Mouse (Mus musculus) lung, embryonic 15.5 days (tissue): ENCODE measurements around the gene Tm4sf5. TPM values are rescaled to one million over a fixed set of nuclear protein-coding genes. Genes with fewer than 3 reads are reported as not detected.

Source experiments
- ATAC-seq: fragments of 200-750 bp; cut with Nextera tagmentation; 2 replicates; pipeline ENCODE4 v1.8.0; 2017; ENCODE audit warnings: moderate number of reproducible peaks, borderline replicate concordance; ENCODE audit not compliant: low FRiP score, low TSS enrichment; ENCODE audit errors: extremely low read depth
- H3K27ac ChIP-seq: fragments of 300-500 bp; sonication (generic); 2 replicates; pipeline ENCODE4 v1.5.1; 2015; ENCODE audit warnings: moderate library complexity, mild to moderate bottlenecking, inconsistent platforms
- H3K27me3 ChIP-seq: fragments of 300-500 bp; sonication (generic); 2 replicates; pipeline ENCODE4 v1.6.1; 2015; ENCODE audit warnings: inconsistent platforms
- H3K36me3 ChIP-seq: fragments of 300-500 bp; sonication (generic); 2 replicates; pipeline ENCODE4 v1.6.1; 2015; ENCODE audit warnings: inconsistent platforms
- H3K4me1 ChIP-seq: fragments of 300-500 bp; sonication (generic); 2 replicates; pipeline ENCODE4 v1.6.1; 2015; ENCODE audit warnings: inconsistent platforms
- H3K4me2 ChIP-seq: fragments of 300-500 bp; sonication (generic); 2 replicates; pipeline ENCODE4 v1.6.1; 2015; ENCODE audit warnings: inconsistent platforms, mild to moderate bottlenecking, moderate library complexity
- H3K4me3 ChIP-seq: fragments of 300-500 bp; sonication (generic); 2 replicates; pipeline ENCODE4 v1.5.1; 2015; ENCODE audit warnings: mild to moderate bottlenecking, inconsistent platforms
- H3K9ac ChIP-seq: fragments of 300-500 bp; sonication (generic); 2 replicates; pipeline ENCODE4 v1.6.1; 2015; ENCODE audit warnings: inconsistent platforms
- H3K9me3 ChIP-seq: fragments of 300-500 bp; sonication (generic); 2 replicates; pipeline ENCODE4 v1.6.1; 2016; ENCODE audit warnings: inconsistent platforms
- WGBS: fragments of 180-500 bp; shearing (Covaris S2); methylation state at CpG from one replicate; pipeline ENCODE4 v1.1.7; 2015; 5-methylcytosine and 5-hydroxymethylcytosine counted together
- polyA plus RNA-seq: library from polyadenylated mRNA; unstranded; fragments of >200 nt; fragmentation: Nextera tagmentation; extraction: Ambion mirVana; gene quantifications from 2 replicates; pipeline ENCODE4 v1.2.1, GENCODE M21; 2015

Gene Tm4sf5
- polyA plus RNA-seq, 1 experiment from 2014 or later, result 1.8 TPM

DNA sequence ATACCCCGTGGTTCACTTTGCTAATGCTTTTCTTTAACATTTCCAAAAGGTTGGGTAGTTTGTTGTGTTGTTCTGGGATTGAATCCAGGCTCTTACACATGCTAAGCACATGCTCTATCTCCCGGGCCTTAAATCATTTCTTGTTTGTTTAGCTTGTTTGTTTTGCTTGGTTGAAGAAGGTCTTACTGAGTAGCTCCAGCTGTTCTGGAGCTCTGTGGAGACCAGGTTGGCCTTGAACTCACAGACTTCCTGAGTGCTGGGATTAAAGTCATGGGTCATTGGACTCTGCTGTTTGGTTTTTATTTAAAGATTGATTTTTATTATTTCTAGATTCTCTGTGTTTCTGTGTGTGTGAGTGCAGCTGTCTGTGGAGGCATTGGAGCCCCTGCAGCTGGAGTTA is 19.5 kb upstream of the Tm4sf5 start:
- Histone ChIP-seq H3K27ac (no peak overlapping the region), H3K27me3 (no peaks in the 10 kb centered on the region), H3K4me2 (no peak overlapping the region), H3K4me1 (no peaks in the 10 kb centered on the region), H3K9me3 (no peaks in the 10 kb centered on the region), H3K4me3 (no peak overlapping the region), H3K36me3 (no peaks in the 10 kb centered on the region), H3K9ac (no peak overlapping the region)
- peak; percentile 59 for ATAC-seq
- WGBS, result 28% methylated on average over 2 of the region's 2 CpGs

DNA sequence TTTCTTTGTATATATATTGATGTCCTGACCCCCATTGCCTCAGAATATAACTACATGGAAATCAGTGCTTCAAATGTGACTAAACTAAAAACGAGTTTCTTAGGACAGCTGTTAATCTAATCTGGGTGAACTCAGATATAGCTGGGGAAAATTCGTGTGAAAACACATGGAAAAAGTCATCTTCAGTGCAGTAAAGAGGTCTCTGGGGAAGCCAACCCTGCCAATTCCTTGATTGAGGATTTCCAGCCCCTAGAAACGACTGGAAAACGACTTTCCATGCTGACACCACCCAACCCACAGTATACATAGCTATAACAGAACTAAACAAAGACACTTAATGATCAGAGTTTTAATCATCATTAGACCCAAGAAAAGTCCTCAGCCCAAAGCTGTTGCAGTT is 17.2 kb upstream of the Tm4sf5 start:
- Histone ChIP-seq H3K4me1 (no peaks in the 10 kb centered on the region), H3K27me3 (no peaks in the 10 kb centered on the region), H3K4me3 (no peak overlapping the region), H3K27ac (no peak overlapping the region), H3K36me3 (no peaks in the 10 kb centered on the region), H3K9me3 (no peaks in the 10 kb centered on the region), H3K9ac (no peak overlapping the region), H3K4me2 (no peak overlapping the region)
- no peak for ATAC-seq
- WGBS, result 36% methylated on average over 4 of the region's 4 CpGs

DNA sequence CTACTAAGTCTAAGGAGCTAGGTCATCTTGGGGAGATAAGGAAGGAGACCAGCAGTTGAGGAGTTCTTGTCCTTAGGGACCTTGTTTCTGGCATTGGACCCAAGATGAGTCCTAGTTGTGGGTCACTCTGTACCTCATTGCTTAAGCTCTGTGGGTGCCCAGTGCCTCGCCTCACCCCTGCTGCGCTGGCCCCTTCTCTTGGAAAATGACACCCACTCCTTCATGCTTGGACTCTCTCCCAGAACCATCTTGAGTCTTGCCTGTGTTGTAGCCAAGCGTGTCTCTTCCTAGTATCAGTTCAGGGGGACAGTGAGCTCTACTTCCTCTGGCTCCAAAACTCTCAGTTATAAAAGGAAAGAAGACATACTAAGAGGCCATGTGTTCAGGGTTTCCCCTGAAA is 15.9 kb upstream of the Tm4sf5 start:
- Histone ChIP-seq H3K27ac (no peak overlapping the region), H3K4me2 (no peak overlapping the region)

DNA sequence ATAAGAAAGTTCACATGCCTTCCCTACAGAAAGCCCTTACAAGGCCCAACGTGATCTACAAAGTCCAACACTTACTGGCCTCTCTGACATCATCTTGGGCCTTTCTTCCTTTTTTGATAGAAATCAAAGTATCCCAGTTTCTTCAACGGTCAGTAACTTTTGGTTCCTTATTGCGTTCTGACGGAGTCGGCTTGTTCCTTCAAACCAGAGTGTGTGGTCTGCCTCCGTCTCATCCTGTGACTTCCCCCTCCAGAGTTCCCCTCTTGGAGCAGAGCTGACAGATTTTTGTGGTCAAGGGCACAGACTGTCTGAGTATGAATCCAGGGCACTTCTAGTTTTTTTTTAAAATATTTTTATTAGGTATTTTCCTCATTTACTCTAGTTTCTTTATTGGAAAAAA is 15.4 kb upstream of the Tm4sf5 start:
- Histone ChIP-seq H3K4me2 (no peak overlapping the region), H3K4me1 (no peaks in the 10 kb centered on the region), H3K27me3 (no peaks in the 10 kb centered on the region), H3K4me3 (no peak overlapping the region), H3K9me3 (no peaks in the 10 kb centered on the region), H3K9ac (no peak overlapping the region), H3K27ac (no peak overlapping the region), H3K36me3 (no peaks in the 10 kb centered on the region)
- ATAC-seq, result no peak
- WGBS, result 77% methylated on average over 6 of the region's 6 CpGs

More for the DNA sequence above, 15.9 kb upstream of the Tm4sf5 start:
- no peak overlapping the region for H3K9ac ChIP-seq
- no peak for ATAC-seq
- H3K4me1 ChIP-seq, result no peaks in the 10 kb centered on the region
- no peak overlapping the region for H3K4me3 ChIP-seq
- WGBS, result 85% methylated on average over 3 of the region's 3 CpGs
- H3K36me3 ChIP-seq, result no peaks in the 10 kb centered on the region
- H3K27me3 ChIP-seq, result no peaks in the 10 kb centered on the region
- no peaks in the 10 kb centered on the region for H3K9me3 ChIP-seq

DNA sequence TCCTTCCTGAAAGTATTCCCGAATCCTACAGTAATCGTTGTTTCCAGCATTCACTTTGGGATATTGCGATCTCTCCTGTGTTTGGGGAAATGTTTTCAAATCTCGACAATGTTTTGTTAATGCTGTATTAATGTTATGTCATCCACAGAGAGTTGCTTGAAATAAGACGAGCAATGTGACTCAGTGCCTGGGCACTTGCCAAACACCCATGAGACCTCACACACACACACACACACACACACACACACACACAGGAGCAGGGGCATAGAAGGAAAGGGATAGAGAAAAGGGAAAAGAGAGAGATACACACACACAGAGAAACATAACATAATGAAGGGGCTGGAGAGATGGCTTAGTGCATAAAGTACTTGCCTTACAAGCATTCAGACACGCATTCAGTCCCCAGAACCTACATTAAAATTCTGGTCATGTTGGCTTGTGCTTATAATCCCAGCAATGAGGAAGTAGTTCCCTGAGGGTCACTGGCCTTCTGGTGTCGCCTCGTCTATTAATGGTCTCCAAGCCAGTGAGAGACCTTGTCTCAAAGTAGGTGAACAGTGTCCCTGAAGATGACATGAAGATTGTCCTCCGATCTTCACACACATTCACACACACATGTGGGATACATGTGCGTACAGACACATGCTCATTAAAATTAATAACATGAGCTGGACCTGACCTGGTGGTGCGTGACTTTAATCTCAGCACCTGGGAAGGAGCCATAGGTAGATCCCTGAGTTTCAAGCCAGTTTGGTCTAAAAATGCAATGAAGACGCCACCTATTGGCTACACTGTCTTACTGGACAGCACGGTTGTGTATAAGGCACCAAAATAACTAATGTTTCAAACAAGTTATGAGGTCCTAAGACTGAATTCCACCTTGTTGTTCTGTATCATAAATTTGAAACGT is 5.2 kb upstream of the Tm4sf5 start:
- Histone ChIP-seq H3K4me1 (no peaks in the 10 kb centered on the region), H3K27ac (no peak overlapping the region), H3K4me2 (no peak overlapping the region), H3K4me3 (no peak overlapping the region), H3K9me3 (no peaks in the 10 kb centered on the region), H3K27me3 (no peaks in the 10 kb centered on the region), H3K36me3 (no peaks in the 10 kb centered on the region), H3K9ac (no peak overlapping the region)
- 59% methylated on average over 14 of the region's 14 CpGs for whole genome bisulfite sequencing
- ATAC-seq, result no peak

DNA sequence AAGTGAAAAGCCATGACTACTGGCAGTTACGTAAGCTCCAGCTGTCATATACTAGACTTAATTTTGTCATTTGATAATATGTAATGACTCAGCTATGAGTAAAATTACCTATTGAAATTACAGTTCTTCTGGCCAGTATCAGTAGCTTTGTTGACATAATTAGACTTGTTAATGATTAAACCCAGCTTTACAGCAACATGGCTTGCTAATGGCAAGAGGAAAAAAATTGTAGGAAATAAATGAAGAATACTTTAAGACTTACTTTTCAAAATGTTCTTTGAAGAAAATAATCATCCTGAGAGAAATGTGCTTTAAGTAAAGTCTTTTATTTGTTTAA is 4.6 kb upstream of the Tm4sf5 start:
- no peak for ATAC-seq
- Histone ChIP-seq H3K27me3 (no peaks in the 10 kb centered on the region; the same call in 1 of the 2 replicates), H3K9ac (no peak overlapping the region), H3K36me3 (no peaks in the 10 kb centered on the region), H3K4me1 (no peaks in the 10 kb centered on the region), H3K4me3 (no peak overlapping the region), H3K27ac (no peak overlapping the region), H3K9me3 (no peaks in the 10 kb centered on the region), H3K4me2 (no peak overlapping the region)
- 71% methylated on average over 1 of the region's 1 CpGs for WGBS

DNA sequence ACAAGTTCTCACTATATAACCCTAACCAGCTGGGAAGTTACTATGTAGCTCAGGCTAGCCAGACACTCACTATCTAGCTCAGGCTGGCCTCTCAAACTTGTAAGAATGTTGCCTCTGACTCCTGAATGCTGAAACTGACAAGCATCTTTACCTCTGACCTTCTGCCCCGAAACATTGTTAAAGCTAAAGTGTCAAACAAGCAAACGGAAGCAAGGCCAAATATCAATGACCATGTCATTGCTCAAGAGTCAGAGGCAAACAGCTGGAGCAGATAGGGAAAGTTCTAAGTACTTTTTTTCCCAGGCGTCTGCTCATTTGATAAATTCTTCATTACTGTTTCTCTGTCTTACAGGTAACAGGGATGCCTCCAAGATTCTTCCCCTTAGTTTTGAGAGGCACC is 3.0 kb upstream of the Tm4sf5 start:
- ATAC-seq, result no peak
- WGBS, result 46% methylated on average over 3 of the region's 3 CpGs
- H3K4me1 ChIP-seq, result no peaks in the 10 kb centered on the region

DNA sequence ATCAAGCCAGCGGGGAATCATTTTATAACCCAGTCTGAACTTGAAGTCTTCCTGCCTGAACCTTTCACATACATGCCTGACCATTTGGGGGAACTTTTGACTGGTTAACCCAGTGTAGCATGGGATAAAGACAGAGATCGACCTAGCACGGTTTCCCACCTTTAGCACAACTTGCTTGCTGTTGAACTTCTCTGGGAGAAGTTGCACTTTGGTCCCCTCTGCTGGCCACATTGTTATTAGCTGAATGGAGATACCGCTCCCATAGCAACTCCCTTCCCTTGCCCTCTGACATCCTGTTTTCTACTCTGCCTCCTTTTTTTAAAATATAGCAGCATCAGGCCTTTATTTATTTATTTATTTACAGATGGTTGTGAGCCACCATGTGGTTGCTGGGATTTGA is 1.3 kb downstream of the Tm4sf5 start:
- Histone ChIP-seq H3K4me1 (peaks cover 5% of the 10 kb centered on the region; the same call in 1 of the 2 replicates), H3K27ac (no peak overlapping the region), H3K36me3 (no peaks in the 10 kb centered on the region), H3K4me3 (no peak overlapping the region; the same call in 1 of the 2 replicates), H3K9ac (no peak overlapping the region), H3K4me2 (no peak overlapping the region), H3K27me3 (peaks cover 15% of the 10 kb centered on the region; the same call in 1 of the 2 replicates), H3K9me3 (no peaks in the 10 kb centered on the region)
- WGBS, result 17% methylated on average over 4 of the region's 4 CpGs
- no peak for ATAC-seq

More for the DNA sequence above, 3.0 kb upstream of the Tm4sf5 start:
- H3K9me3 ChIP-seq, result no peaks in the 10 kb centered on the region
- no peaks in the 10 kb centered on the region; the same call in 1 of the 2 replicates for H3K27me3 ChIP-seq
- H3K36me3 ChIP-seq, result no peaks in the 10 kb centered on the region
- no peak overlapping the region for H3K9ac ChIP-seq
- H3K4me2 ChIP-seq, result no peak overlapping the region
- H3K4me3 ChIP-seq, result no peak overlapping the region
- no peak overlapping the region for H3K27ac ChIP-seq

DNA sequence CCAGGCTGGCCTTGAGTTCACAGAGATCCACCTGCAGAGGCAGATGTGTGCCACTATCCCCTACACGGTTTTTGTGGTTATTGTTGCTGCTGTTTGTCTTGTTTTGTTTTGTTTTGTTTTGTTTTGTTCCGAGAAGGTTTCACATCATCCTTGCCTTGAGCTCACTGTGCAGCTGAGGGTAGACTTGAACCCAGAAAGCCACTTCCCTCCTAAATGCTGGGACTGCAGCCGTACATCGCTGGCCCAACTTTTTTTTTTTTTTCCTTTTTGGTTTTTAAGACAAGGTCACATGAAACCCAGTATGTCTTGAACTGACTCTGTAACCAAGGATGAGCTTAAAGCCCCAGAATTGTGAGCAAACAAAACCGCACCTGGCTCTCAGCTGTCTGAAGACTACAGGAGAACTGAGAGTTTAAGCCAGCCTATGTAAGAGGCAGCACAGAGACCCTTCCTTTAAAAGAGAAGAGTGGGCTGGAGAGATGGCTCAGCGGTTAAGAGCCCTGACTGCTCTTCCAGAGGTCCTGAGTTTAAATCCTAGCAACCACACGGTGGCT is 2.0 kb downstream of the Tm4sf5 start:
- no peak overlapping the region for H3K4me2 ChIP-seq
- no peak overlapping the region for H3K9ac ChIP-seq
- WGBS, result 64% methylated on average over 7 of the region's 7 CpGs
- no peak overlapping the region for H3K4me3 ChIP-seq
- H3K27ac ChIP-seq, result no peak overlapping the region
- no peaks in the 10 kb centered on the region for H3K9me3 ChIP-seq
- H3K27me3 ChIP-seq, result peaks cover 15% of the 10 kb centered on the region; the same call in 1 of the 2 replicates
- no peaks in the 10 kb centered on the region for H3K36me3 ChIP-seq
- no peak for ATAC-seq
- H3K4me1 ChIP-seq, result peaks cover 5% of the 10 kb centered on the region; the same call in 1 of the 2 replicates

DNA sequence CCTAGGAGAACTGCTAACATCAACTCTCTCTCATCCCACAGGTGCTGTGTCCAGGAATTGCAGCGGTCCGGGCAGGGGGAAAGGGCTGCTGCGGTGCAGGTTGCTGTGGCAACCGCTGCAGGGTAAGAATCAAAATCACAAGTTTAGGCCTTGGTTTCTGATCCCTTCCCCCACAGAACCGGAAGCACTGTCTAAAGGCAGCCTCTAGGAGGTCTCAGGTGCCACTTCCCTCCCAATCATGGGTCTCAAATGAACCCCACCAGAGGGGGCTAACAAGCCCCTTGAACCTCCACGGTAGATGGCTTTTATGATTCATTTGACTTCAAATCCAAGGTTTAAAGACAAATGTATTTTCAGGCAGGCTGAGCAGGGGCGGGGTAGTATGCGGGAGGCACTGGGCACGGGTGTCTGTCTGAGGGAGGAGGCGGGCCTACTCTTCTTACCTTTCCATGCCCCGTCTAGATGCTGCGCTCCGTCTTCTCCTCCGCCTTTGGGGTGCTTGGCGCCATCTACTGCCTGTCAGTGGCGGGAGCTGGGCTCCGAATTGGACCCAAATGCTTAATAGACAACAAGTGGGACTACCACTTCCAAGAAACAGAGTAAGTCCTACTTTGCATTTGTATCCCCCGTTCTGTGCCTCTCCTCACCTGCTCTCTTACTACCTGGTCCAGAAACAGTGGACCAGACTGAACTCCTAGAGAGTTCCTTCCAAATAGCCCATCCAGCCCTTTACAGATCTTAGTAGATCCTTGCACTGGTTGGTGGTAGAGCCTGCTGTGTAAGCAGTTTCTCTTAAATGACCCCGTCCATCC is 4.9 kb downstream of the Tm4sf5 start:
- peaks cover 5% of the 10 kb centered on the region; the same call in 1 of the 2 replicates for H3K4me1 ChIP-seq
- 6% methylated on average over 19 of the region's 19 CpGs for WGBS
- H3K9ac ChIP-seq, result no peak overlapping the region
- H3K27me3 ChIP-seq, result peaks cover 15% of the 10 kb centered on the region; the same call in 1 of the 2 replicates
- H3K27ac ChIP-seq, result no peak overlapping the region
- no peaks in the 10 kb centered on the region for H3K9me3 ChIP-seq
- H3K36me3 ChIP-seq, result no peaks in the 10 kb centered on the region
- H3K4me2 ChIP-seq, result peak overlapping the region; percentile 34; the same call in 1 of the 2 replicates
- H3K4me3 ChIP-seq, result no peak overlapping the region
- ATAC-seq, result no peak

DNA sequence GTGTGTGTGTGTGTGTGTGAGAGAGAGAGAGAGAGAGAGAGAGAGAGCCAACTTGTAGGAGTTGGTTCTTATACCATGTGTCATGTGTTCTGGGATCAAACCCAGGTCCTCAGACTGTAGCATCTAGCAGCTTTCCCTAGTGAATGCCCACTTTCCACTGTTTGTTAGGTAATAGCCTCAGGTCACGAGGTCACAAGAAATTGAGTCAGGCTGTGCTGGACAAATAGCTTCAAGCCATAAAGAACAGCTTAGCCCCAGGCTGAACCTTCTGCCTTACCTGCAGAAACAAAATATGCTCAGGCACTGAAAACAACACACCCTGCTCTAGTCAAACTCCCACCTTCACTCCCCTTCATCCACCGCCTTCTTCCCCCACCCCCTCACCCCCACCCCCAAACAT is 6.2 kb downstream of the Tm4sf5 start:
- ATAC-seq, result no peak
- Histone ChIP-seq H3K27me3 (peaks cover 15% of the 10 kb centered on the region; the same call in 1 of the 2 replicates), H3K4me3 (no peak overlapping the region), H3K4me2 (no peak overlapping the region), H3K27ac (no peak overlapping the region), H3K36me3 (no peaks in the 10 kb centered on the region), H3K9ac (no peak overlapping the region), H3K9me3 (no peaks in the 10 kb centered on the region), H3K4me1 (peaks cover 5% of the 10 kb centered on the region; the same call in 1 of the 2 replicates)
- WGBS, result 73% methylated on average over 2 of the region's 2 CpGs
